Mouse (Mus musculus): ENCODE measurements around the gene Gm20431. TPM values are rescaled to one million over a fixed set of nuclear protein-coding genes. Genes with fewer than 3 reads are reported as not detected.
"Not testable (repeated sequence)": the region's sequence is repeated elsewhere in the genome, so short reads cannot be mapped to it uniquely, and the experiment has no call there.

The Gm20431 gene
- polyA plus RNA-seq, 1 experiment from 2014 or later, result 6.7 TPM

DNA sequence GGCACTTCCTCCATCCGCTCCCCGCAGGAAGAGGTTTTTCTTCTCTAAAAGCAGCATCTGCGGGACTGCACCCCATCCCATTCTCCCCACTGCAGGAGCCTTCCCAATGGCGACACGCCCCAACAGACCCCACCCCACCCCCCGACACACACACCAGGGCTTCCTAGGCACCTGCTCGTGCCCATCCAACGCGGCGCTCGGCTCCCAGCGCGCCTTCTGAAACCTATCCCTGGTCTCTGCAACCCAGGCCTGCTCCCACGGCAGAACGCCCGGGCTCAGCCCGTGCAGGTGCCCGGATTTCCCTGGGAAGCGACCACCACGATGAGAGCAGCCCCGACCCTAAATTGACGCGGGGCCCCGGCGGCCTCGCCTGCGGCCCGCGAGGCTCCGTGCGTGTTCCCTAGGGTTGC lies 30.1 kb downstream of the Gm20431 start:
- DNase-seq (ENCODE audit: low spot score), result no peak
- Histone ChIP-seq H3K27me3 (ENCODE audit: insufficient read depth, poor library complexity, severe bottlenecking) (no peaks in the 10 kb centered on the region), H3K27ac (peak overlapping the region; percentile 99), H3K9me3 (no peaks in the 10 kb centered on the region), H3K4me3 (peak overlapping the region; percentile 97), H3K36me3 (peaks cover 28% of the 10 kb centered on the region), H3K4me1 (replicated peaks) (peaks cover 70% of the 10 kb centered on the region)
- WGBS, result under 1% methylated on average over 31 of the region's 31 CpGs

DNA sequence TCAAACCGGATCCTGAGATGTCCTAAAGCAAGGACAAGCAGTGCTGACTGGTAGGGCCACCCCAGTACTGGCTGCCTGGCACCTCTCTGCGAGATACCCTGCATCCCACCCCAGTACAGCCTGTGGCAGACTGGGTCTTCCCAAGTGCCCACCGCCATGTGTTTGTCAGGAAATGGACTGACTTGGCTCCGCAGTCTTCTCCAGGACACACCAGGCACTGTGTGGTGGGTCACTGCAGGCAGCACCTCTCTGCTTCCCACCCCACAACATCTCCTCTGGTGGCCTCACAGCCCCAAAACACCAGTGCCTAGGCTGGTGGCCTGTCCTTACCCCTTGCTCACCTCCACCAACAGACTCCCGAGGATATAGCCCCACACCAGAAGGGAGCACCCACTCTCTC lies 30.9 kb downstream of the Gm20431 start:
- Histone ChIP-seq H3K36me3 (peaks cover 28% of the 10 kb centered on the region), H3K27ac (peak overlapping the region; percentile 99), H3K4me3 (peak overlapping the region; percentile 97), H3K9me3 (no peaks in the 10 kb centered on the region), H3K27me3 (ENCODE audit: insufficient read depth, poor library complexity, severe bottlenecking) (no peaks in the 10 kb centered on the region), H3K4me1 (replicated peaks) (peaks cover 73% of the 10 kb centered on the region)
- WGBS, result 80% methylated on average over 5 of the region's 5 CpGs
- no peak for DNase-seq (ENCODE audit: low spot score)

DNA sequence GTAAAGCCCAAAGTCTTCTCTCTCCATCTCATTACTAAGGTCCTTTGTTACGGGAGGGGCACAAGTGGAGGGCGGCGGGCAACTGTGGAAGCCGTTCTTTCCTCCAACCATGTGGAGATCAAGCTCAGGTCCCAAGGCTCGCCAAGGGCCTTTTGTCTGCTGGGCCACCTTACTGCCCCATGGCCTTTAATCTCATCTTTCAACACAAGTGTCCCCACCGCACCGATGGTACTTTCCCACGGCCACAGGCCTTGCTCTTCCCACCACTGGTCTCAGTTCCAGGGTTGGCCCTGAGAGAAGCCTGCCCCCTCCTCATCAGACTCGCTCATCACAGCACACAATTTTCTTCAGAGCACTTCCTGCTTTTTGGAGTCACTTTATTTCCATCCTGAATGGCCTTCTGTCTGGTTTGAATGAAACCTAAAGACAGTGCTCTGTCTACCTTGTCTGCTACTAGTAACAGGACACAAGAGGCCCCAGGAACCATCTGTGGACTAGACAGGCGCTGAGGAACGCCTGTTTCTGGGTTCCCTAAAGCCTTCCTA lies 31.6 kb downstream of the Gm20431 start:
- Histone ChIP-seq H3K27ac (peak overlapping the region; percentile 99), H3K4me3 (peak overlapping the region; percentile 97), H3K9me3 (no peaks in the 10 kb centered on the region), H3K4me1 (replicated peaks) (peaks cover 74% of the 10 kb centered on the region), H3K27me3 (ENCODE audit: insufficient read depth, poor library complexity, severe bottlenecking) (no peaks in the 10 kb centered on the region), H3K36me3 (peaks cover 31% of the 10 kb centered on the region)
- WGBS, result 83% methylated on average over 11 of the region's 11 CpGs
- DNase-seq (ENCODE audit: low spot score), result no peak

DNA sequence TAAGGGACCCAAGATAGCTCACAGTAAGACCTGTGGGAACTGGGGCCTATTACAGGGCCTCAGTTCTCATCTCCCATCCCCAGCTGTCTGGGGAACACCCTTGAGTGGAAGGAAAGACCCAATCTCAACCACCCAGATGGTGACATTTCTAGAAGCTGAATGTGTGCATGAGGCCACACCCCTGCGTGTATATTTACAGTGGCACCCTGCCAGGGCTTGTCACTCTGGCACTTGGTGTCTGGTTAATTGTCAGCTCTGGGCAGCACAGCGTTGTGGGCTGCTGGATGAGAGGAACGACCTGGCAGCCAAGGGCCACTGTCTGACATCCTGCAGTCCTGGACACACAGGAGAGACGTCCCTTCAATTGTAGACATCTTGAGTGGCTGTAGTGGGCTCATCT lies 32.4 kb downstream of the Gm20431 start:
- Histone ChIP-seq H3K9me3 (no peaks in the 10 kb centered on the region), H3K27me3 (ENCODE audit: insufficient read depth, poor library complexity, severe bottlenecking) (no peaks in the 10 kb centered on the region), H3K4me3 (no peak overlapping the region), H3K36me3 (peaks cover 33% of the 10 kb centered on the region), H3K27ac (peak overlapping the region; percentile 99; the same call in 1 of the 2 replicates), H3K4me1 (replicated peaks) (peaks cover 68% of the 10 kb centered on the region)
- WGBS, result 85% methylated on average over 4 of the region's 4 CpGs
- DNase-seq (ENCODE audit: low spot score), result no peak

DNA sequence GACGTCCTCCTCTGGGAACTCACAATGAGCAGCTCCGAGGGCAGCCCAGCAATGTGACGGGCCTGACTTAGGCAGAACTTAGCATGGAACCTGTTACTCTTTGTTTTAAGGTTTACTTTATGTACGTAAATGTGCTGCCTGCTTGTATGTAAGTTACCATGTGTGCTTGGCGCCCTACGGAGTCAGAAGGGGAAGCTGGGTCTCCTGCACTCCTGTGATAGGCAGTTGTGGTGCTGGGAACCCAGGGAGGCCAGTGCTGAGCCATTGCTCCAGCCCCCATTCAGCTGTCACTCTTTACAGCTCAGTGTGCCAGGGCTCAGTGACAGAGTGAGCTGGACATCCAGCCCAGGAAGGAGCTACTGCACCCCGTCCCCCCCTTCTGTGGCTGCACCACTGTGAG lies 34.3 kb downstream of the Gm20431 start:
- DNase-seq (ENCODE audit: low spot score), result no peak
- WGBS, result 85% methylated on average over 7 of the region's 7 CpGs
- no peak overlapping the region for H3K4me3 ChIP-seq
- no peaks in the 10 kb centered on the region for H3K27me3 ChIP-seq (ENCODE audit: insufficient read depth, poor library complexity, severe bottlenecking)
- no peaks in the 10 kb centered on the region for H3K9me3 ChIP-seq
- H3K27ac ChIP-seq, result peak overlapping the region; percentile 18; the same call in 1 of the 2 replicates
- peaks cover 55% of the 10 kb centered on the region for H3K4me1 ChIP-seq (replicated peaks)
- H3K36me3 ChIP-seq, result peaks cover 38% of the 10 kb centered on the region

DNA sequence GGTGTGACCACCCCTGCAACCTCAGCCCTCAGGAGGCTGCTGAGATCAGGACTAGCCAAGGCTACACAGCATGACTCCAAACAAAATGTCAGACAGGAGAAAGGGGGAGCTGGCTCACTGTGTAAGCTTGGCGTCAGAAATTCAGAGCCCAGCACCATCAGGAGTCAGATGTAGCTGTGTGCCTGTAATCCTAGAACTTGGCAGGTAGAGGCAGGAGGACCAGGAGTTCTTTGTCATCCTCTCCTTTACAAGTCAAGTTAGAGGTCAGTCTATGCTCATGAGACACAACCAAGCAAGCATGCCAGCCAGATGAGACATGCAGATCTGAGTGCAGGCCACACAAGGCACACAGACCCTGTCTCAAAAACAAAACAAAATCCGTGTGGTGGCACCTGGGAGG lies 35.6 kb downstream of the Gm20431 start:
- 53% methylated on average over 2 of the region's 2 CpGs for WGBS
- no peak overlapping the region for H3K27ac ChIP-seq
- H3K4me3 ChIP-seq, result no peak overlapping the region
- H3K27me3 ChIP-seq (ENCODE audit: insufficient read depth, poor library complexity, severe bottlenecking), result no peaks in the 10 kb centered on the region
- DNase-seq (ENCODE audit: low spot score), result no peak
- peaks cover 53% of the 10 kb centered on the region for H3K4me1 ChIP-seq (replicated peaks)
- H3K9me3 ChIP-seq, result no peaks in the 10 kb centered on the region
- peaks cover 48% of the 10 kb centered on the region for H3K36me3 ChIP-seq

DNA sequence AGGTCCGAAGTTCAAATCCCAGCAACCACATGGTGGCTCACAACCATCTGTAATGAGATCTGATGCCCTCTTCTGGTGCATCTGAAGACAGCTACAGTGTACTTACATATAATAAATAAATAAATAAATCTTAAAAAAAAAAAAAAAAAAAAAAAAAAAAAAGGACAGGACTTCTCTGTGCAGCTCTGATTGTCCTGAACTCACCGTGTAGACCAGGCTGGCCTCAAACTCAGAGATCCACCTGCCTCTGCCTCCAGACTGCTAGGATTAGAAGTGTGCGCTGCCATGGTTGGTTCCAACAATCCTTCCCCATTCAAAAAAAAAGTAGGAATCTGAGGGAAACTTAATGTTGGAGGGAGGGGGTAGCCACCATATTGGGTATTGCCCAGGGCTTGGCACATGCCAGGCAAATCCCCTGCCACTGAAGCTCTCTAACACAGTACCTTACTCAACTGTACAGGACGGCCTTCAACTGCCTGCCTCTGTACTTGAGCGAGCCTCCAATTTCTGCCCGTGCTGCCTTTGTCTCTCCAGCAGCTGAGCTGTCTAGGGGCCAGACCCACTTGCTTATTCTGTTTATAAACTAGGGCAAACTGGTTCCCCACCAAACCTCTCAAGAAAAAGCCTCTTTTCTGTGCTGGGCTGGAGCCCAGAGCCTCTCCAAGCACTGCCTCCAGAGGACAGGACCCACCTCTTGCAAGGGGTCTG lies 36.8 kb downstream of the Gm20431 start:
- peaks cover 50% of the 10 kb centered on the region for H3K36me3 ChIP-seq
- H3K27ac ChIP-seq, result no peak overlapping the region
- H3K27me3 ChIP-seq (ENCODE audit: insufficient read depth, poor library complexity, severe bottlenecking), result no peaks in the 10 kb centered on the region
- H3K4me3 ChIP-seq, result no peak overlapping the region
- DNase-seq (ENCODE audit: low spot score), result no peak
- WGBS, result 96% methylated on average over 6 of the region's 6 CpGs
- H3K4me1 ChIP-seq (replicated peaks), result peaks cover 42% of the 10 kb centered on the region
- H3K9me3 ChIP-seq, result no peaks in the 10 kb centered on the region

DNA sequence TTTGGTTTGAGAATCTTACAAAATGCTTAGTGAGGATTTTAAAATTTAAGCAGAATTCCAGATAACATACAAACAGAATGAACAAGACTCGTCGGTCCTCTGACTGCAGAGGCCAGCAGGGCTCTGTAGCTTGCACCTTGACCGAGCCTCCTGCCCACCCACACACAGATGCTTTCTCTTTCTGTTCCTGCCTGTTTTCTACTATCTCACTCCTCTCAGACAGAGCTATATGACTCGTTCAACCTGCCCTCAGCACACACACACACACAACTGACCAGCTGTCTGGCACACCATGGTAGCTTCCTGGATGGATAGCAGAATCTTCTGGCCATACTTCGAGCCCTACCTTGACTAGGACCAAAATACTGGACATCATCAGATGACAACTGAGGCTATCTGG lies 38.3 kb downstream of the Gm20431 start:
- Histone ChIP-seq H3K27ac (no peak overlapping the region), H3K27me3 (ENCODE audit: insufficient read depth, poor library complexity, severe bottlenecking) (no peaks in the 10 kb centered on the region), H3K9me3 (no peaks in the 10 kb centered on the region), H3K4me1 (replicated peaks) (peaks cover 36% of the 10 kb centered on the region), H3K36me3 (peaks cover 48% of the 10 kb centered on the region), H3K4me3 (no peak overlapping the region)
- DNase-seq (ENCODE audit: low spot score), result no peak
- 81% methylated on average over 5 of the region's 5 CpGs for WGBS

DNA sequence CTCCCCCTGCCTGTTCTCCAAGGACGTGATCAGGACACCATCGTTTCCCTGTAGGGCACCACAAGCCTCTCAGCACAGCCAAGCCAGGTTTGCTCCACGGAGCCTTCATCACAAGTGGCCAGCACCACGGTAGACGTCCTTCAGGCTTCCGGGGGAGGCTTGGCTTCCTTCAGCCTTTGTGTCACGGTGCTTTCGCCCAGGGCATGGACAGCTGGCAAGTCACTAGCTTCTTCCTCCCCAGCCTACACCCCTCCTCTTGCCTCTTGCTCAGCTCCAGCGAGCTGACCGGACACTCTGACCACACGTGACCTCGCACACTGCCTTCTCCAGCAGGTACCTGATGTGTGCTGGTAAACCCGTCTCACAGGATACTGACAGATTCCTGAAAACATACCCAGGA lies 38.9 kb downstream of the Gm20431 start:
- peaks cover 48% of the 10 kb centered on the region for H3K36me3 ChIP-seq
- no peaks in the 10 kb centered on the region for H3K9me3 ChIP-seq
- no peak for DNase-seq (ENCODE audit: low spot score)
- WGBS, result 89% methylated on average over 13 of the region's 13 CpGs
- H3K4me3 ChIP-seq, result no peak overlapping the region
- H3K27ac ChIP-seq, result no peak overlapping the region
- H3K27me3 ChIP-seq (ENCODE audit: insufficient read depth, poor library complexity, severe bottlenecking), result no peaks in the 10 kb centered on the region
- H3K4me1 ChIP-seq (replicated peaks), result peaks cover 36% of the 10 kb centered on the region

DNA sequence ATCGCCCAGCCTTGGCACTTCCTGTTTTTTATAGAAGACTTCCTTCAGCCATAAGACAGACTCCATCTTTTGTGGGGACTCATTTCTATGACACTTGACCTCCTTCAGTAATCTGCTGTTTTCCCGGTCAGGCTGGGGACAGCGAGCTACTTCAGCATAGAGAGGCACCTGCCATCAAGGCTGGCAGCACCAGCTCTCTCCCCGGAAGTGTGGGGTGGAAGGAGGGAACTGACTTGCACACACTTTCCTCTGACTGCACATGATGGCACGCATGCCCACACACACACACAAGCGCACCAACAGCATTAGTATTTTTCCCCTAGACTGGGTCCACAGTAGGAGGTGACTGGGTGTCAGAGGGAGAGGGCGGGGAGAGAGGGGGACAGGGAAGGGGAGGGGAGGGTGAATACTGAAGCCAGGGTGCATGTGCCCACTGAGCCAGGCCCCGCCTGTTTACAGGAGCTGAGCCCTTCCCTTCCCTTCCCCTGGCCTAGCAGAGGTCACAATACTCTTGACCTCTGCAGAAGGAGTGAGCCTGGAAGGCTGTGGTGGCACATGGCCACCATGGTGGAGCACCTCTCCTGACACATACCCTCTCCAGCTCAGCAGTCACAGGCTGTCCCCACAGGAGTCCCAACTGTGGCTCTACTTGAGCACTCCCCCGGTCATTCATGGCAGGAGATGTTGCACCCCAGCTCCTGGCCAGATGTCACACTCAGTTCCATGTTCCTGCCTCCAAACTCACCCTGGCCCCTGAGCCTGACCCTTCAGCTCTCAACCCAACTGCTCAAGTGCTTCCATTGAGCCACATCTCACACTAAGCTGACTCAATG lies 39.8 kb downstream of the Gm20431 start:
- Histone ChIP-seq H3K4me3 (no peak overlapping the region), H3K27me3 (ENCODE audit: insufficient read depth, poor library complexity, severe bottlenecking) (no peaks in the 10 kb centered on the region), H3K36me3 (peaks cover 49% of the 10 kb centered on the region), H3K4me1 (replicated peaks) (peaks cover 35% of the 10 kb centered on the region), H3K27ac (no peak overlapping the region), H3K9me3 (no peaks in the 10 kb centered on the region)
- 81% methylated on average over 9 of the region's 9 CpGs for WGBS
- DNase-seq (ENCODE audit: low spot score), result no peak

DNA sequence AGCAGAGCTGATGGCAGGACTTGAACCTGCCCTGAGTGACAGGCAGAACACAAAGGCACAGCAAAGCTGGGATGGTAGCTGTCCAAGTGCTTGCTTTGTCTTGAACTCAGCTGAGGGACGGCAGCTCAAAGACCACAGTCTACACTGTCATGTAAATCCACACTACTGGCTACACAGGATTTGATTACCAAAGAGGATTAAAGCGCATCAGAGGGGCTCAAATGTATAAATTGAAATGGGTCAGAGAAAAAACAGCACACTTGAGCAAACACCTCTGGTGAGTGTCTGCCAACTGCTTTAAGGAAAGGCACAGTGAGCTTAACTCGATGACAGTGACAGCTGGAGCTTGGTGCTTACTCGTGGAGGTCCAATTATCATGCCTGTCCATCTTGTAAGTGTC lies 43.8 kb downstream of the Gm20431 start:
- WGBS, result 61% methylated on average over 4 of the region's 4 CpGs
- H3K36me3 ChIP-seq, result peaks cover 84% of the 10 kb centered on the region

DNA sequence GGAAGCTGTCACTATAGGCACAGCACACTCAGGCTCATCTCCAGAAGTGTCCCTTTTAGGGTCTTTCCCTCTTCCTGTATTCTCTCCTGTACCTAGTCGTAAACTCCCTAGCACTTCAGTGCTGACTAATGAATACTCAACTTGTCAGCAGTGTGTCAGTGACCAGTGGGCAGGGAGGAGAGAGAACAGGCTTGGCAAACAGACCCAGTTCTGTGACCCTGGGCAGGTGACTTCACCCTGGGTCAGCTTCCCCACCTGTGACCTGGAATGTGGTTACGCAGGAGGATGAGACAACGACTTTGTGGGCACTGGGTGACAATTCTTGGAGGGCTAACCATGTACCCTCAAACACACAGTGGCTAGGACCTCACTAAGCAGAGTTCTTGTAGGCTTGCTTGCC lies 44.3 kb downstream of the Gm20431 start:
- Histone ChIP-seq H3K36me3 (peaks cover 84% of the 10 kb centered on the region), H3K27me3 (ENCODE audit: insufficient read depth, poor library complexity, severe bottlenecking) (no peaks in the 10 kb centered on the region), H3K4me3 (no peak overlapping the region), H3K27ac (no peak overlapping the region), H3K9me3 (peaks cover 9% of the 10 kb centered on the region; the same call in 1 of the 2 replicates), H3K4me1 (replicated peaks) (peaks cover 26% of the 10 kb centered on the region)
- no peak for DNase-seq (ENCODE audit: low spot score)
- 92% methylated on average over 3 of the region's 3 CpGs for WGBS

More for the DNA sequence above, 43.8 kb downstream of the Gm20431 start:
- H3K27me3 ChIP-seq (ENCODE audit: insufficient read depth, poor library complexity, severe bottlenecking), result no peaks in the 10 kb centered on the region
- H3K27ac ChIP-seq, result no peak overlapping the region
- peaks cover 30% of the 10 kb centered on the region for H3K4me1 ChIP-seq (replicated peaks)
- no peak for DNase-seq (ENCODE audit: low spot score)
- peaks cover 9% of the 10 kb centered on the region; the same call in 1 of the 2 replicates for H3K9me3 ChIP-seq
- no peak overlapping the region for H3K4me3 ChIP-seq

DNA sequence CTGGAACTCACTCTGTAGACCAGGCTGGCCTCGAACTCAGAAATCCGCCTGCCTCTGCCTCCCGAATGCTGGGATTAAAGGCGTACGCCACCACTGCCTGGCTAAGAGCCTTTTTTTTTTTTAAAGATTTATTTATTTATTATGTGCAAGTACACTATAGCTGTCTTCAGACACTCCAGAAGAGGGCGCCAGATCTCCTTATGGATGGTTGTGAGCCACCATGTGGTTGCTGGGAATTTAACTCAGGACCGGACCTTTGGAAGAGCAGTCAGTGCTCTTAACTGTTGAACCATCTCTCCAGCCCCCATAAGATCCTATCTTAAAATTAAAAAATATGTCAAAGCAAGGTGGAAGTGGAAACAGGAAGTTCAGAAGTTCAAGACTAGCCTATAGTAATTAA lies 48.0 kb downstream of the Gm20431 start:
- H3K9me3 ChIP-seq; H3K4me3 ChIP-seq; DNase-seq (ENCODE audit: low spot score); H3K27me3 ChIP-seq (ENCODE audit: insufficient read depth, poor library complexity, severe bottlenecking); H3K27ac ChIP-seq: not testable (repeated sequence)
- Histone ChIP-seq H3K4me1 (replicated peaks) (peaks cover 28% of the 10 kb centered on the region), H3K36me3 (peaks cover 93% of the 10 kb centered on the region)
- WGBS, result 94% methylated on average over 7 of the region's 7 CpGs
